ENCODE assay signal across 18 mouse cellular contexts in genomic region chr4:126611991-126612390, GRCm38 (mm10). TPM values are rescaled to one million over a fixed set of nuclear protein-coding genes. Genes with fewer than 3 reads are reported as not detected.
DNase-seq lines count a peak whose midpoint lies in the region; ATAC-seq and TF ChIP-seq lines count a peak whose summit lies in the region.
"Had no signal": no experiment of that assay in that cellular context is flagged by ENCODE, and none has a peak within 500 bp of the region (broad histone marks: within the 10 kb centered on the region; RNA-seq: fewer than 3 reads in every experiment).

No protein-coding gene starts in this region.

- no peak overlapping the region for H3K4me2 ChIP-seq in intestine, postnatal 0 days (replicated peaks; ENCODE audit: low read depth)
- H3K4me2 ChIP-seq: embryonic facial prominence, embryonic 13.5 days; heart, embryonic 13.5 days; limb, embryonic 15.5 days; midbrain, embryonic 12.5 days had no signal

- no peak overlapping the region for H3K9ac ChIP-seq in intestine, postnatal 0 days (ENCODE audit: low read depth, low read length)
- H3K9ac ChIP-seq: embryonic facial prominence, embryonic 13.5 days; heart, embryonic 13.5 days; limb, embryonic 15.5 days; midbrain, embryonic 12.5 days had no signal

- ATAC-seq in intestine, postnatal 0 days: no peak
- no peak for ATAC-seq in inflammation-experienced regulatory T-cells, adult 6 months
- ATAC-seq: activated CD4-positive, CD25-positive, alpha-beta regulatory T cell, adult 4 months had no signal

- peak; percentile 36 for DNase-seq in cerebellum, adult 11 months
- no peak for DNase-seq in cerebellum, postnatal 4 days (ENCODE audit: low spot score in 2 of 2)
- peak; percentile 7 to 14 for DNase-seq in left cerebral cortex, postnatal 36 days (ENCODE audit: low spot score in 2 of 2)
- no peak for DNase-seq in left cerebral cortex, adult 9 months (ENCODE audit: low spot score in 2 of 2)
- DNase-seq in cerebellum, adult 8-10 months: peak; percentile 40
- peak; percentile 24 for DNase-seq in layer of hippocampus, adult 9-10 months (ENCODE audit: low spot score)
- DNase-seq: lung, adult 2 months; lung, postnatal 4 days; thymus, postnatal 25 days had no signal

- no peak overlapping the region for H3K4me3 ChIP-seq in intestine, postnatal 0 days (ENCODE audit: low read depth, low read length)
- H3K4me3 ChIP-seq: embryonic facial prominence, embryonic 13.5 days; heart, embryonic 13.5 days; limb, embryonic 15.5 days; midbrain, embryonic 12.5 days; myocyte had no signal

- no peaks in the 10 kb centered on the region for H3K27me3 ChIP-seq in intestine, postnatal 0 days (replicated peaks; ENCODE audit: control insufficient read depth, insufficient read depth, low read length)
- H3K27me3 ChIP-seq: CH12.LX; embryonic facial prominence, embryonic 13.5 days; heart, embryonic 13.5 days; limb, embryonic 15.5 days had no signal

- no peak overlapping the region for H3K27ac ChIP-seq in intestine, postnatal 0 days (ENCODE audit: low read depth, low read length)
- H3K27ac ChIP-seq: embryonic facial prominence, embryonic 13.5 days; heart, embryonic 13.5 days; limb, embryonic 15.5 days; midbrain, embryonic 12.5 days had no signal

- 89% methylated on average over 17 of the region's 17 CpGs for WGBS in intestine, postnatal 0 days

- H3K4me1 ChIP-seq in intestine, postnatal 0 days (replicated peaks; ENCODE audit: control insufficient read depth, insufficient read depth, low read length): no peaks in the 10 kb centered on the region
- H3K4me1 ChIP-seq: heart, embryonic 13.5 days had no signal

- intact Hi-C loops in left cerebral cortex, postnatal 36 days (cut with DNase I): no loop called here

- no peaks in the 10 kb centered on the region for H3K36me3 ChIP-seq in intestine, postnatal 0 days (ENCODE audit: control insufficient read depth, insufficient read depth)
- H3K36me3 ChIP-seq: midbrain, embryonic 12.5 days had no signal

- no peaks in the 10 kb centered on the region for H3K9me3 ChIP-seq in intestine, postnatal 0 days (ENCODE audit: control insufficient read depth)
- H3K9me3 ChIP-seq: embryonic facial prominence, embryonic 13.5 days; heart, embryonic 13.5 days; limb, embryonic 15.5 days; midbrain, embryonic 12.5 days had no signal

- no peak for TF ChIP-seq CTCF in intestine, postnatal 0 days (IDR thresholded peaks at IDR 0.05; ENCODE audit: low read depth)

RNA-seq across cellular contexts. Expression of gene 5730409E04Rik, which starts 2.4 kb away (rescaled TPM):
- 10 to 100 TPM; 71.5 to 80.3 TPM for total RNA-seq in left cerebral cortex, postnatal 36 days (2021)
- 1.2 and 1.4 TPM in 2 replicates for polyA plus RNA-seq in intestine, postnatal 0 days (2015; fragmentation: Nextera tagmentation; extraction: Ambion mirVana)
- under 1 TPM; 0.51 to 0.66 (median 0.58) TPM for polyA plus RNA-seq in inflammation-experienced regulatory T-cells, adult 6 months (2017; shearing (Covaris generic))

RNA-seq across cellular contexts. Expression of gene Clspn, which starts 55.3 kb away (rescaled TPM):
- 1 to 10 TPM in 1 of 2 experiments, under 1 TPM in 1; 0.79 to 1.1 TPM for total RNA-seq in left cerebral cortex, postnatal 36 days (2021)
- 8.3 and 10.2 TPM in 2 replicates for polyA plus RNA-seq in intestine, postnatal 0 days (2015; fragmentation: Nextera tagmentation; extraction: Ambion mirVana)
- polyA plus RNA-seq in inflammation-experienced regulatory T-cells, adult 6 months (2017; shearing (Covaris generic)): 10 to 100 TPM in 1 of 3 experiments, 1 to 10 TPM in 2; 2.4 to 30.1 (median 2.6) TPM

Comparison
In these comparisons a context has a peak if more than half of its experiments do, and no peak if none do; other contexts are left out.
1. DNase-seq: peak in cerebellum, adult 11 months (single experiment), left cerebral cortex, postnatal 36 days (2 of 2), cerebellum, adult 8-10 months (single experiment) and layer of hippocampus, adult 9-10 months (single experiment); none in cerebellum, postnatal 4 days (0 of 2) and left cerebral cortex, adult 9 months (0 of 2).